Mouse (Mus musculus) cerebellum, adult 2 months (tissue): ENCODE measurements around the gene Plcg2. TPM values are rescaled to one million over a fixed set of nuclear protein-coding genes. Genes with fewer than 3 reads are reported as not detected.
A peak's percentile ranks its signal among the peaks of the same experiment; 100 is the strongest.

Experiments used
- DNase-seq, 2 experiments: peaks; one replicate each; pipeline ENCODE4 v3.0.0; 2021
- H3K27ac ChIP-seq: fragments of 200-500 bp; 2 replicates; pipeline ENCODE4 v1.5.1; 2012; ENCODE audit warnings: low read length, control low read depth, inconsistent platforms; ENCODE audit not compliant: insufficient read depth
- H3K27me3 ChIP-seq: fragments of 200-500 bp; 2 replicates; pipeline ENCODE4 v1.6.1; 2012; ENCODE audit warnings: inconsistent platforms, mild to moderate bottlenecking, low read length, moderate library complexity; ENCODE audit not compliant: control insufficient read depth, insufficient read depth
- H3K4me1 ChIP-seq: fragments of 200-500 bp; 2 replicates; pipeline ENCODE4 v1.6.1; 2011; ENCODE audit warnings: low read length; ENCODE audit not compliant: control insufficient read depth, insufficient read depth
- H3K4me3 ChIP-seq: fragments of 200-500 bp; replicated peaks from 2 replicates; pipeline ENCODE3; 2011; ENCODE audit warnings: mild to moderate bottlenecking, low read depth, low read length, control low read depth; ENCODE audit not compliant: insufficient read depth
- CTCF ChIP-seq: fragments of 200-500 bp; IDR thresholded peaks from 2 replicates; pipeline ENCODE4 v1.5.1; 2011; ENCODE audit warnings: low read depth, mild to moderate bottlenecking, control low read depth, low read length, moderate library complexity, borderline replicate concordance; ENCODE audit not compliant: insufficient read depth
- POLR2A ChIP-seq: fragments of 200-500 bp; IDR thresholded peaks from 2 replicates; pipeline ENCODE4 v1.6.1; 2011; ENCODE audit warnings: low read length, control low read depth, borderline replicate concordance; ENCODE audit not compliant: insufficient read depth
- WGBS: fragments of 180-500 bp; shearing (Covaris S2); methylation state at CpG from one replicate; pipeline ENCODE4 v1.1.7; 2018; 5-methylcytosine and 5-hydroxymethylcytosine counted together
- polyA plus RNA-seq: library from polyadenylated mRNA; depleted of rRNA; stranded (reverse); fragments of >200 nt; gene quantifications from 2 replicates; pipeline ENCODE4 v1.2.3, GENCODE M21; 2012; rRNA removed

The Plcg2 gene
- polyA plus RNA-seq = 2.1 and 2.4 TPM in 2 replicates

DNA sequence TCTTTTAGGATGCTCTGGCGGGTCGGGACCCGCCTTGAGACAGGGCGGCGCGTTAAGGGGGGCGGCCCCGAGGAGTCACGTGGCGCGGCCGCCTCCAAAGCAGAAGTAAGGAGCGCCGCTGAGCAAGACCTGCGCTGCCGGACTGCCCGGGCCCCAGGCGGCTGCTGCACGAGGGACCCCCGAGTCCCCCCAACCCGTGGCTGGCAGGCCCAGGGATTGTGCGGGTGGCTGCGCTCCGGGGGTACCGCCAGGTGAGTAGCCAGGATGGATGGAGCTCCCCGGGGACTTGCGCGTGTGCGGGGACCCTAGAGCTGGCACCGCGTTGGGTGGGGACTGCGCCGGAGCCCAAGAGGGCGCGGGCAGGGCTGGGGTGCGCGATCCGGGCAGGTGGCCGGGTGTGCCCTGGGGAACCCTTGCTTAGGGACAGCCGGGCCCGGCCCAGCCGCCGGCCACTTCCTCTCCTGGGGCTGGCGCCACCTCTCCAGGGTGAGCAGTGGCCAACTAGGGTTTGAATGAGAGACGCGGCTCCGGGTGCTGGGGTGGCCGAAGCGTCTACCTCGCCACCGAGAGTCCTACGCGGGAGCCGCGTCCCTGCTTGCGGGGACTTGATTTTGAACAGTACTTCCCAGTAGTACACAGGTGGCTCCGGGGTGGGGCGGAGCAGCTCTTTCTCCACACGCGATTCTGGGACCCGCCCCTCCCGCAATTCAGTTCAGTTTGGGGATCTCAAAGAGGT, at the start of gene Plcg2:
TSS of gene Plcg2 (plus strand) at position 113 of the 736 bp plus-strand sequence.
- no peak for DNase-seq
- TF ChIP-seq POLR2A (no peak), CTCF (no peak)
- Histone ChIP-seq H3K27ac (no peak within 1 kb of the TSS), H3K4me3 (peak within 1 kb of the TSS; percentile 13), H3K27me3 (peaks cover 1% of the 10 kb centered on the region; the same call in 1 of the 2 replicates), H3K4me1 (no peaks in the 10 kb centered on the region; the same call in 1 of the 2 replicates)
- WGBS = 2% methylated on average over 62 of the region's 62 CpGs

DNA sequence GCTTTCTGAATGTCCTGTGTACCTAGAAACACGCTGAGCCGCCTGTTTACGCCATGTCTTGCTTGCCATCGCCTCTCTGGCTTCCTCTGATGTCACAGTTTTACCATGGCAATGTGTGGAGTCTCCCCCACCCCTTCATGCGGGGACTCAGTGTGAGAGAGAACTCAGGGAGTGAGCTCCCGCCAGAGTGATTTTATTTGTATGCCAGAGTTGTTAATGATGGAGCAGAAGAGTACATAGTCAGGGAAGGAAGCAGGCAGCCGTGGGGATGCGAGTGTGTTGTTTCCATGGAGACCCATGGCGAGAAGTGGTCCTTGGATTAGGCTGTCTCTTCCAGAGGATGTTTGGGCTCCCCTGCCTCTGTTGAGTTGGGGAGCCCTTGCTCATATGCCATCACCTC, 47.0 kb upstream of the Plcg2 start:
- Histone ChIP-seq H3K27me3 (no peaks in the 10 kb centered on the region), H3K4me3 (no peak overlapping the region), H3K27ac (no peak overlapping the region), H3K4me1 (no peaks in the 10 kb centered on the region; the same call in 1 of the 2 replicates)
- no peak for DNase-seq
- WGBS = 65% methylated on average over 9 of the region's 9 CpGs
- TF ChIP-seq POLR2A (no peak), CTCF (no peak)

DNA sequence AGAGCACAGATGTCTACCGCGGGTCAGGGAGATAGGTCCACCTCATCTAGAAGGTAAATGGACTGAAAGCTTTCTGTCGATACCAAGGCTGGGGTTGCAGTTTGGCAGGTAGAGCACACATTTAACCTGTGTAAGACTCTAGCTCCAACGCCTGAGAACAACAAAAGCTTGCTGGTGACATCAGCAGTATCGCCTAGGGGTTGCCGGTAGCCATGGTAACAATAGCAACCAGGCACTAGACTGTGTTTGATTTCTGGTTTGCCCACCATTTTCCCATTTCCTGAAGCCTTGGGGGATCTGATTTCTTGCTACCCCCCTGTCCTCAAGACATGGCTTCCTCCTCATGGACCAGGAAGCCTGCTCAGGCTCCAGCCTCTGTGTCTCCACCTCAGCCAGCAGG, 44.1 kb upstream of the Plcg2 start:
- no peak for TF ChIP-seq CTCF
- no peak for DNase-seq
- WGBS = 86% methylated on average over 6 of the region's 6 CpGs
- Histone ChIP-seq H3K4me1 (no peaks in the 10 kb centered on the region), H3K4me3 (no peak overlapping the region), H3K27ac (no peak overlapping the region), H3K27me3 (no peaks in the 10 kb centered on the region)

DNA sequence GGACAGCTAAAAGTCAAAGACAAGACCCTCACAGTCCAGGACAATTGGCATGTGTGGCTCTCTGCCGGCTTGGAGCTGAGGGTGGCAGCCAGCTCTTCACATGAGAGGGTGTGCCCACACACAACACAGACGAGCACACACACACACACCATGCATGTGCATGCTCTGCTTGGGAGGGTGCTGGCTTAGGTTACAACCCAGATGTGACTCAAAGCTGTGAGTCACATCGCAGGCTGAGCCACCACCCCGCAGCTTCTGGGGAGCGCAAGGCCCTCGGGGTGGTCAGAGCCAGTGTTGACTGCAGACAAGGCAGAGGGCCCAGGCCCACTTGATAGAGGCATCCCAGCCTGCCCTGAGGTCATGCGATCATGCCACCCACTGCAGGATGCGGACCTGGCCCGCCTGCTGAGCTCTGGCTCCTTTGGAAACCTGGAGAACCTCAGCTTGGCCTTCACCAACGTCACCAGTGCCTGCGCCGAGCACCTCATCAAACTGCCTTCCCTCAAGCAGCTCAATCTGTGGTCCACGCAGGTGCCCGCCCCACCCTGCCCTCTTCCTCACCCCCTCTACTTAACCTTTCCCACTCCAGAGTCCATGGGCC, 43.5 kb upstream of the Plcg2 start:
- H3K4me1 ChIP-seq = no peaks in the 10 kb centered on the region
- TF ChIP-seq POLR2A (no peak), CTCF (no peak)
- no peak for DNase-seq
- H3K27me3 ChIP-seq = no peaks in the 10 kb centered on the region
- H3K27ac ChIP-seq = no peak overlapping the region
- 86% methylated on average over 14 of the region's 14 CpGs for WGBS
- H3K4me3 ChIP-seq = no peak overlapping the region

DNA sequence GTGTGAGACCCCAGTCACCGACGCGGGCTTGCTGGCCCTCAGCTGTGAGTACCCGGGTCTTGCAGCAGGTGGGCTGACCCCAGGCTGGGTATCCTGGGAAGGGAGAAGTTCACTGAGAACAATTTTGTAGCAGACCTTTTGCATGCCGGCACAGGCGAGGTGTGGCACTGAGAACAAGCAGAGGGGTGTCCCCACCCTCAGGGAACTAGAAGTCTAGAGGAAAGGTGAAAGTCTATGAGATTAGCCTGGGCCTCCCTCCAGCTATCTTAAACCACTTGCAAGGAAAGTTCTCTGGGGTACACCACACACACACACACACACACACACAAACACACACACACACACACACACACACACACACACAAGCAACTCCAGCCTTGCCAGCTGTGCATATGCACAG, 42.4 kb upstream of the Plcg2 start:
- Histone ChIP-seq H3K27me3 (no peaks in the 10 kb centered on the region), H3K4me3 (no peak overlapping the region), H3K27ac (no peak overlapping the region), H3K4me1 (no peaks in the 10 kb centered on the region)
- DNase-seq = no peak
- TF ChIP-seq CTCF (no peak), POLR2A (no peak)
- 90% methylated on average over 6 of the region's 6 CpGs for WGBS

DNA sequence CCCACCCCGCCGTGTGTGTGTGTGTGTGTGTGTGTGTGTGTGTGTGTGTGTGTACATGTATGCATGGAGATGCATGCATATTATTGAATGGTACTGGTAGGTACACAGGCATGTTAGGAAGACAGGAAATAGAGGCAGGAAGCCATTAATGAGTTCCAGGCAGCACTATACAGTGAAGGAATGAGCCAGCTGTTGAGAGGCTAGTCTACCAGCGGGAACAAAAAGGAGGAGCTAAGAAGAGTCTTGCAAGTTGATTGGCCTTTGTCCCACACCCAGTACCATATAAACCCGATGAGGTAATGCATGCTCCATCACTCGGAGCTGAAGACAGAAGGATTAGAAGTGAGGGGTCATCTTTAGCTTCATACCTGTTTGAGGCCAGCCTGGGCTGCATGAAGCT, 39.7 kb upstream of the Plcg2 start:
- Histone ChIP-seq H3K4me3 (no peak overlapping the region), H3K27me3 (no peaks in the 10 kb centered on the region), H3K27ac (no peak overlapping the region), H3K4me1 (no peaks in the 10 kb centered on the region)
- 83% methylated on average over 5 of the region's 5 CpGs for WGBS
- DNase-seq = no peak
- TF ChIP-seq POLR2A (no peak), CTCF (no peak)

DNA sequence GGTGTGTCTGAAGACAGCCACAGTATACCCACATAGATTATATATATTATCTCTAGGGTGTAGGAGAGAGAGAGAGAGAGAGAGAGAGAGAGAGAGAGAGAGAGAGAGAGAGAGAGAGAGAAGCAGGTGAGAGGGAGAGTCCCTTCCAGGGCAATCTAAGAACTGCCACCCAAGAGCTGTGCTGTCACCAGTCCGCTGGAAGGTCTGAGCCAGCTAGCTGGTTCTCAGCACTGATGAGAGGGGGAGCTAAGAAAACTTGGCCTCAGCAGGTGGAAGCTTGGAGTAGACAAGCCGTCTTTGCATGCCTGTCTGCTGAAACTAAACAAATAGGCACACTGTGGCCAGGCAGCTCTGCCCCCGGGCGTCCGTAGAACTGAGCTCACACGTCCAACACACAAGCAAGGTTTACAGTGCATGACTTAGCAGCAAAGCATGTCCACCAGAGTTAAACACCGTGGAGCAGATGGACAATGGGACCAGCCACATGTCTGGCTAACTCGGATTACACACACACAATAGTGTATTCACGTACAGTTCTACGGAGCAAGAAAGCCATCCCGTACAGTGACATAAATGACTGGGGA, 35.3 kb upstream of the Plcg2 start:
- Histone ChIP-seq H3K27me3 (no peaks in the 10 kb centered on the region), H3K4me3 (no peak overlapping the region), H3K27ac (no peak overlapping the region), H3K4me1 (no peaks in the 10 kb centered on the region)
- TF ChIP-seq CTCF (no peak), POLR2A (no peak)
- WGBS = 29% methylated on average over 11 of the region's 11 CpGs
- DNase-seq = no peak

DNA sequence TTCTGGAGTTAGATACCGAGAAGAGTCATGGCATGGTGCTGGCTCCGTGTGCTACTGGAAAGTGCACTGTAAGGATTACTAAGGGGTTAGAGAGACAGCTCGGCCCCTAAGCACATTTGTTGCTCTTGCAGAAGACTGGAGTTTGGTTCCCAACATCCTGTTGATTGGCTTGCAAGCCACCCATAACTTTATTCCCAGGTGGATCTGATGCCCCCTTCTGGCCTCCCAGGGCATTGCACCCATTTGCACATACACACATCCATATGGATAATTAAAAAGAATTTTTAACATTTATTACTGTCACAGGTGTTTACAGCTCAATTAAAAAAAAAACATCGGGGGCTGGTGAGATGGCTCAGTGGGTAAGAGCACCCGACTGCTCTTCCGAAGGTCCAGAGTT, 33.6 kb upstream of the Plcg2 start:
- Histone ChIP-seq H3K4me1 (no peaks in the 10 kb centered on the region), H3K27ac (no peak overlapping the region), H3K27me3 (no peaks in the 10 kb centered on the region), H3K4me3 (no peak overlapping the region)
- DNase-seq = no peak
- 93% methylated on average over 6 of the region's 6 CpGs for WGBS
- TF ChIP-seq CTCF (no peak), POLR2A (no peak)
